Mouse (Mus musculus): ENCODE measurements around the gene Myo3b.

GRCm38 (mm10) chr2:70035358-70035757 lies 3.6 kb upstream of the Myo3b start:
- TF ChIP-seq GATA1 (IDR thresholded peaks at IDR 0.05; ENCODE audit: low read length) (no peak), TAL1 (IDR thresholded peaks at IDR 0.05; ENCODE audit: low read length) (no peak)

Data from erythroblast, embryonic 14.5 days (primary cell).